Mouse (Mus musculus): Measurements from ENCODE around the gene Haus5. TPM values are rescaled to one million over a fixed set of nuclear protein-coding genes. Genes with fewer than 3 reads are reported as not detected.

Haus5 gene
- polyA plus RNA-seq (2012; rRNA removed), result 11.8 and 13.0 TPM in 2 replicates

- DNase-seq (ENCODE audit: extremely low spot score in 1 of 2, low spot score in 1 of 2), result peak; percentile 81 to 95
Observed at GRCm38 (mm10) chr7:30664529-30665200, at the start of gene Haus5. Gene Haus5 (minus strand): TSS chr7:30664994.

GRCm38 (mm10) chr7:30711942-30712341 is 47.1 kb upstream of the Haus5 start, which contains the start of gene Atp4a:
Gene Atp4a (plus strand): TSS chr7:30712209.
- DNase-seq (ENCODE audit: extremely low spot score in 1 of 2, low spot score in 1 of 2), result no peak

- DNase-seq (ENCODE audit: extremely low spot score in 1 of 2, low spot score in 1 of 2), result no peak
Observed at GRCm38 (mm10) chr7:30707441-30707840, 42.6 kb upstream of the Haus5 start.

GRCm38 (mm10) chr7:30706214-30706882 is 41.6 kb upstream of the Haus5 start:
- DNase-seq (ENCODE audit: extremely low spot score in 1 of 2, low spot score in 1 of 2), result no peak

- no peak for DNase-seq (ENCODE audit: extremely low spot score in 1 of 2, low spot score in 1 of 2)
Observed at GRCm38 (mm10) chr7:30698589-30698988, 33.8 kb upstream of the Haus5 start, which contains the start of gene 2200002J24Rik. Gene 2200002J24Rik (plus strand): TSS chr7:30698926.

GRCm38 (mm10) chr7:30698101-30698500 is 33.3 kb upstream of the Haus5 start:
- DNase-seq (ENCODE audit: extremely low spot score in 1 of 2, low spot score in 1 of 2), result no peak

- DNase-seq (ENCODE audit: extremely low spot score in 1 of 2, low spot score in 1 of 2), result peak in 1 of 2 experiments; percentile 37
Observed at GRCm38 (mm10) chr7:30688325-30688724, 23.5 kb upstream of the Haus5 start.

GRCm38 (mm10) chr7:30683425-30683824 is 18.6 kb upstream of the Haus5 start:
- no peak for DNase-seq (ENCODE audit: extremely low spot score in 1 of 2, low spot score in 1 of 2)

- no peak for DNase-seq (ENCODE audit: extremely low spot score in 1 of 2, low spot score in 1 of 2)
Observed at GRCm38 (mm10) chr7:30681897-30682296, 17.1 kb upstream of the Haus5 start.

GRCm38 (mm10) chr7:30678263-30678975 is 13.6 kb upstream of the Haus5 start:
- DNase-seq (ENCODE audit: extremely low spot score in 1 of 2, low spot score in 1 of 2), result no peak

- DNase-seq (ENCODE audit: extremely low spot score in 1 of 2, low spot score in 1 of 2), result no peak
Observed at GRCm38 (mm10) chr7:30671480-30671879, 6.7 kb upstream of the Haus5 start, which contains the start of gene Pmis2. Gene Pmis2 (minus strand): TSS chr7:30671605.

- no peak for DNase-seq (ENCODE audit: extremely low spot score in 1 of 2, low spot score in 1 of 2)
Observed at GRCm38 (mm10) chr7:30669229-30669628, 4.4 kb upstream of the Haus5 start.

GRCm38 (mm10) chr7:30665321-30665720 is 527 bp upstream of the Haus5 start:
- DNase-seq (ENCODE audit: extremely low spot score in 1 of 2, low spot score in 1 of 2), result no peak

GRCm38 (mm10) chr7:30649591-30650540 is 14.9 kb downstream of the Haus5 start, which contains the start of gene Rbm42:
Gene Rbm42 (minus strand): TSS chr7:30650317.
- peak; percentile 99 to 100 for DNase-seq (ENCODE audit: extremely low spot score in 1 of 2, low spot score in 1 of 2)

GRCm38 (mm10) chr7:30639083-30639482 is 25.7 kb downstream of the Haus5 start:
- no peak for DNase-seq (ENCODE audit: extremely low spot score in 1 of 2, low spot score in 1 of 2)

GRCm38 (mm10) chr7:30636395-30636794 is 28.4 kb downstream of the Haus5 start:
- DNase-seq (ENCODE audit: extremely low spot score in 1 of 2, low spot score in 1 of 2), result no peak

- no peak for DNase-seq (ENCODE audit: extremely low spot score in 1 of 2, low spot score in 1 of 2)
Observed at GRCm38 (mm10) chr7:30635752-30636151, 29.0 kb downstream of the Haus5 start, which contains the start of gene Etv2. Gene Etv2 (minus strand): TSS chr7:30635852.

- peak in 1 of 2 experiments; percentile 13 for DNase-seq (ENCODE audit: extremely low spot score in 1 of 2, low spot score in 1 of 2)
Observed at GRCm38 (mm10) chr7:30634621-30635020, 30.2 kb downstream of the Haus5 start.

- DNase-seq (ENCODE audit: extremely low spot score in 1 of 2, low spot score in 1 of 2), result no peak
Observed at GRCm38 (mm10) chr7:30633762-30634412, 30.9 kb downstream of the Haus5 start.

All from frontal cortex, adult 2 months (tissue).